Mouse (Mus musculus): ENCODE results near the gene Gpcpd1. TPM values are rescaled to one million over a fixed set of nuclear protein-coding genes. Genes with fewer than 3 reads are reported as not detected.

Gene Gpcpd1
- total and polyA plus RNA-seq, 2 experiments from 2014 or later = 37.5 to 67.9 TPM

- H3K4me2 ChIP-seq (ENCODE audit: low read depth, low read length) = no peak overlapping the region
- no peaks in the 10 kb centered on the region for H3K4me1 ChIP-seq (ENCODE audit: control insufficient read depth, insufficient read depth)
- H3K27me3 ChIP-seq (ENCODE audit: control insufficient read depth, insufficient read depth, low read length) = no peaks in the 10 kb centered on the region
- no peak for ATAC-seq (ENCODE audit: insufficient read depth, low read depth)
- peaks cover 36% of the 10 kb centered on the region for H3K36me3 ChIP-seq (replicated peaks; ENCODE audit: control insufficient read depth, insufficient read depth, low read length)
- H3K9me3 ChIP-seq (replicated peaks; ENCODE audit: control insufficient read depth, low read length) = no peaks in the 10 kb centered on the region
- no peak for DNase-seq (ENCODE audit: low spot score)
- H3K9ac ChIP-seq (replicated peaks; ENCODE audit: low read depth, low read length) = no peak overlapping the region
- H3K4me3 ChIP-seq (ENCODE audit: low read depth, low read length) = no peak overlapping the region
- WGBS = 39% methylated on average over 1 of the region's 1 CpGs
- no peak overlapping the region for H3K27ac ChIP-seq (ENCODE audit: low read depth)
- TF ChIP-seq CTCF (IDR thresholded peaks at IDR 0.05; ENCODE audit: low read depth) (no peak), EP300 (IDR thresholded peaks at IDR 0.05; ENCODE audit: low read depth) (no peak)
Observed at GRCm38 (mm10) chr2:132527864-132528263, 59.7 kb downstream of the Gpcpd1 start.

DNA sequence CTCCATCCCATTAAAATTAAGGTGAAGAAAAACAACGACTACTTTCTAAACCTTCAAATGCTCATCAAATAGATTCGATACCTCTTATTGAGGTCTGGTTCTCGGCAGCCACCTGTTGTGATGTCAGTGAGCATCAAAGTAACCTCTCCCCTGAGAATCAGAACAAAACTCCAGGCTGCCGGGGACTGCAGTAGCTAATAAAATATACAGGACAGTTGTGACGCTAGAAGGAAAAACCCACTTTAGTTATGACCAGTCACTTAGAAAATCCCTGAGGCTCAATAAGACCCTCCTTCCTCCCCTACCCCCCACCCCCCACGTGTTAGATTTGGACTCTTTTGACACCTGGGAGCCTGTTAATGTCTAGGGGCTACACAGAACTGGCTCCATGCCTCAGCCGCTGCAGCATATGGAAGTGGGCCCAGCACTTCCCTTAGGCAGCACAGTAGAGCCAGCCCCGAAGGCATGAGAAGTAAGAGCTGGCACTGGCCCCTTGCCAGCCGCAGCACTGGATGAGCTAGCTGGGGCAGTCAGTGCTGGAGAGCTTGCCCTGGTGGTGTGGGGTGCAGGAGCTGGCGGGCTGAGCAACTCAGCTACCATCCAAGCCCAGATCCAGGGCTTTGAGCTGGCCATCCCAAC lies 60.5 kb downstream of the Gpcpd1 start:
- Histone ChIP-seq H3K9ac (replicated peaks; ENCODE audit: low read depth, low read length) (no peak overlapping the region), H3K9me3 (replicated peaks; ENCODE audit: control insufficient read depth, low read length) (no peaks in the 10 kb centered on the region), H3K27ac (ENCODE audit: low read depth) (no peak overlapping the region), H3K4me1 (ENCODE audit: control insufficient read depth, insufficient read depth) (no peaks in the 10 kb centered on the region), H3K36me3 (replicated peaks; ENCODE audit: control insufficient read depth, insufficient read depth, low read length) (peaks cover 31% of the 10 kb centered on the region), H3K4me2 (ENCODE audit: low read depth, low read length) (no peak overlapping the region), H3K27me3 (ENCODE audit: control insufficient read depth, insufficient read depth, low read length) (no peaks in the 10 kb centered on the region), H3K4me3 (ENCODE audit: low read depth, low read length) (no peak overlapping the region)
- no peak for TF ChIP-seq CTCF (IDR thresholded peaks at IDR 0.05; ENCODE audit: low read depth)
- no peak for TF ChIP-seq EP300 (IDR thresholded peaks at IDR 0.05; ENCODE audit: low read depth)
- WGBS = 68% methylated on average over 10 of the region's 10 CpGs
- ATAC-seq (ENCODE audit: insufficient read depth, low read depth) (peak; percentile 57; the same call in 1 of the 2 replicates), DNase-seq (ENCODE audit: low spot score) (peak; percentile 33)

DNA sequence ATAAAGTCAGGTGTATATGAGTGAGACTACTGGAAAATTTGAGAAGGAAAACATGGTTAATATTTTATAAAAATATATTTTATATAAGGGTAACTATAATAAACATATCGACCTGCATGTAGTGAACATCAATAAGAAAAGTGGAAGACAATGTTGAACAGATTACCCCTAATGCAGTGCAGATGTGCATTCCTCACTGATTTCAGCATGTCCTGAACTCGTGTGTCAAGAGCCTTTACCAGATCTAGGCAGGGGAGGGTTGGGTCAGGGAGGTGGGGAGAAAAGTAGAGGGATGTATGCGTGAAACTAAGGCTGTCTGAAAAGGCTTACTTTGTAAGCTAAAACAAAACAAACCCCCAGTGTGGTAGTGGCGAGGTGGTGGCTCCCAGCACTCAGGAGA lies 61.4 kb downstream of the Gpcpd1 start:
- peaks cover 23% of the 10 kb centered on the region for H3K36me3 ChIP-seq (replicated peaks; ENCODE audit: control insufficient read depth, insufficient read depth, low read length)
- TF ChIP-seq EP300 (IDR thresholded peaks at IDR 0.05; ENCODE audit: low read depth) = no peak
- TF ChIP-seq CTCF (IDR thresholded peaks at IDR 0.05; ENCODE audit: low read depth) = no peak
- WGBS = 58% methylated on average over 4 of the region's 4 CpGs
- ATAC-seq (ENCODE audit: insufficient read depth, low read depth) = no peak
- no peak overlapping the region for H3K4me2 ChIP-seq (ENCODE audit: low read depth, low read length)
- H3K9me3 ChIP-seq (replicated peaks; ENCODE audit: control insufficient read depth, low read length) = no peaks in the 10 kb centered on the region
- no peak overlapping the region for H3K4me3 ChIP-seq (ENCODE audit: low read depth, low read length)
- H3K27ac ChIP-seq (ENCODE audit: low read depth) = no peak overlapping the region
- DNase-seq (ENCODE audit: low spot score) = no peak
- H3K4me1 ChIP-seq (ENCODE audit: control insufficient read depth, insufficient read depth) = no peaks in the 10 kb centered on the region
- no peaks in the 10 kb centered on the region for H3K27me3 ChIP-seq (ENCODE audit: control insufficient read depth, insufficient read depth, low read length)
- no peak overlapping the region for H3K9ac ChIP-seq (replicated peaks; ENCODE audit: low read depth, low read length)

- DNase-seq (ENCODE audit: low spot score) (no peak), ATAC-seq (ENCODE audit: insufficient read depth, low read depth) (no peak)
- H3K27ac ChIP-seq (ENCODE audit: low read depth) = no peak overlapping the region
- TF ChIP-seq CTCF (IDR thresholded peaks at IDR 0.05; ENCODE audit: low read depth) = no peak
- TF ChIP-seq EP300 (IDR thresholded peaks at IDR 0.05; ENCODE audit: low read depth) = no peak
- H3K4me1 ChIP-seq (ENCODE audit: control insufficient read depth, insufficient read depth) = no peaks in the 10 kb centered on the region
- H3K4me2 ChIP-seq (ENCODE audit: low read depth, low read length) = peak overlapping the region; percentile 6; the same call in 1 of the 2 replicates
- 39% methylated on average over 18 of the region's 18 CpGs for WGBS
- H3K27me3 ChIP-seq (ENCODE audit: control insufficient read depth, insufficient read depth, low read length) = no peaks in the 10 kb centered on the region
- H3K4me3 ChIP-seq (ENCODE audit: low read depth, low read length) = no peak overlapping the region
- no peak overlapping the region for H3K9ac ChIP-seq (replicated peaks; ENCODE audit: low read depth, low read length)
- H3K36me3 ChIP-seq (replicated peaks; ENCODE audit: control insufficient read depth, insufficient read depth, low read length) = no peaks in the 10 kb centered on the region
- no peaks in the 10 kb centered on the region for H3K9me3 ChIP-seq (replicated peaks; ENCODE audit: control insufficient read depth, low read length)
Observed at GRCm38 (mm10) chr2:132518021-132518901, 69.3 kb downstream of the Gpcpd1 start.

GRCm38 (mm10) chr2:132517194-132517836 lies 70.2 kb downstream of the Gpcpd1 start:
- H3K27me3 ChIP-seq (ENCODE audit: control insufficient read depth, insufficient read depth, low read length) = no peaks in the 10 kb centered on the region
- no peak overlapping the region for H3K4me2 ChIP-seq (ENCODE audit: low read depth, low read length)
- no peak for ATAC-seq (ENCODE audit: insufficient read depth, low read depth)
- 65% methylated on average over 6 of the region's 6 CpGs for WGBS
- H3K4me3 ChIP-seq (ENCODE audit: low read depth, low read length) = no peak overlapping the region
- H3K4me1 ChIP-seq (ENCODE audit: control insufficient read depth, insufficient read depth) = no peaks in the 10 kb centered on the region; the same call in 1 of the 2 replicates
- no peaks in the 10 kb centered on the region for H3K9me3 ChIP-seq (replicated peaks; ENCODE audit: control insufficient read depth, low read length)
- no peaks in the 10 kb centered on the region for H3K36me3 ChIP-seq (replicated peaks; ENCODE audit: control insufficient read depth, insufficient read depth, low read length)
- DNase-seq (ENCODE audit: low spot score) = no peak
- H3K9ac ChIP-seq (replicated peaks; ENCODE audit: low read depth, low read length) = no peak overlapping the region
- TF ChIP-seq CTCF (IDR thresholded peaks at IDR 0.05; ENCODE audit: low read depth) (no peak), EP300 (IDR thresholded peaks at IDR 0.05; ENCODE audit: low read depth) (no peak)
- H3K27ac ChIP-seq (ENCODE audit: low read depth) = no peak overlapping the region

All from heart, postnatal 0 days (tissue).